Mouse (Mus musculus) left cerebral cortex, postnatal 10 days (tissue): Measurements from ENCODE around the gene Ptpre. TPM values are rescaled to one million over a fixed set of nuclear protein-coding genes. Genes with fewer than 3 reads are reported as not detected.

Source experiments
- DNase-seq, 2 experiments: peaks; one replicate each; pipeline ENCODE4 v3.0.0; 2021 to 2022; ENCODE audit warnings: low spot score in 2 of 2, mixed read lengths in 1 of 2; ENCODE audit errors: extremely low spot score in 1 of 2
- intact Hi-C: fragments of 180-260 bp; cut with DNase I; formaldehyde crosslinking; loops from one replicate; pipeline ENCODE4 v1.15.1; 2025
- total RNA-seq, 2 experiments: library from RNA; stranded (reverse); gene quantifications; 2 replicates each; pipeline ENCODE4 v1.2.3; 2021

The Ptpre gene
- total RNA-seq, 2 experiments from 2014 or later = 32.5 to 32.8 TPM

DNA sequence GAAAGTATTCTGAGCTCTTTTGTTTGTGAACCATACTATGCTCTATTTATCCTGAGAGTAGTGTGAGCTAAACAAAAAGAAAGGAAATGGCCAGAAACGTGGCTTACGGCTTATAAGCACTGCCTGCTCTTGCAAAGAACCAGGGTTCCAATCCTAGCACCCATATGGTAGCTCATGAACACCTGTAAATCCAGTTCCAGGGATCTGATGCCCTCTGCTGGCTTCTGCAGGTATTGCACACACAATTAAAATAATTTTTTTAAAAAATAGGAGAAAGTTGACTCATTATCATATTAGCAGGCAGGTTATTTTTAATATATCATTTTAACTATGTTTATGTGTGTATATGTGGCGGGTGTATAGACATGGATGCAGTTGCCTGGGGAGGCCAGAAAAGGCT, 87.6 kb downstream of the Ptpre start:
- intact Hi-C loops = loop anchor here (2.0 kb wide), 1 partner anchor 88 kb away; the partner anchor contains the start of gene Ptpre
- DNase-seq = no peak

DNA sequence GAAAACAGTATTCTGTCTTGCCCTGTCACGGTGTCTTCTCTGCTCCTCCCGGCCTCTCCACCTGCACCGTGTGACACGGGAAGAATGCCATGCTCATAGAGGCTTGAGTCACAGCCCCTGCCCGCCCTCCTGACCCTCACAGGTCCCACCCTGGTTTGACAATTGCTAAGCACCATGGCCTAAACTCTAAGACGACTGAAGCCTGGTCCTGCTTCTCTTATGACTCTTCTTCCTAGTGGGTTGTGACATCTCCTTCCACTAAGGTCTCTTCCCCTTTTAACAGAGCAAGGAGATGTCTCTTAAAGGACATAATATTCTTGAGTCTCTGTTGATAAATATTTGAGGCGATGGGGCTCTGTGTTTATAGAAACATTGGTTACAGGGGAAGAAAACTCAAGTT, 91.1 kb downstream of the Ptpre start:
- intact Hi-C loops = no loop called here
- DNase-seq = no peak

GRCm38 (mm10) chr7:135629019-135629418, 91.7 kb downstream of the Ptpre start:
- intact Hi-C loops = no loop called here
- DNase-seq = no peak

DNA sequence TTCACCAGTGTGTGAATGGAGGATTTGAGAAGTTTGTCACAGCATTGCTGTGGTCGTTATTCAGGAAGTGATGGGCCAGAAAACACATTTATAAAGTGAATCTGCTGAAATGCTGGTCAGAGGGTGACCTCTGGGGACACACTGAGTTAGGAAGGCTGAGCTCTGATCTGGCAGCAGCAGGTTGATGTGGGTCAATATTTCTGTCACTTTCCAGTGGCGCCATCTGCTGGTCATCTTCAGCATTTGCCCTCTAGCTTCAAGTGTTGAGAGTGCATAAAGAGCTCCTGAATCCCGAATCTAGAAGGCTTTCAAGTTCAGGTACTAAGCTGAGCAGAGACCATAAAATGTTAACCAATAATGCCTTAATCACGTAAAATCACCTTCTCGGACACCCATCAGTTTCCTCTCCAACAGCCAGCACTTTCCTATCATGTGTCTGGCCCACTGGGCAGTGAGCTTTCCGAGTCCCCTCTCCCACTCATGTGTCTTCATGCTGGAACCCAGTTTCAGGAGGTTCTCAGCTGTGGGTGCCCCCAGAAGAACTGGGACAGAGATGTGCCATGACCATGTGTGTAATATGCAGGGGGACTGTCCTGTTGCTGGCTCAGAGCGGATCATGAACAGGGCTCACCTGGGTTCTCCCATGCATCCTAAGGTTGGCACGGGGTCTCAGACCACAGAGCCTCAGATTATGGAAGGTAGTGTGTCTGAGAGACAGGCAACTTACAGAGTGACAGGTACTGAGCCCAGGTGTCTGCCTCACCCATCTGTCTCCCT, 94.7 kb downstream of the Ptpre start:
- intact Hi-C loops = no loop called here
- peak; percentile 69 to 72 for DNase-seq

DNA sequence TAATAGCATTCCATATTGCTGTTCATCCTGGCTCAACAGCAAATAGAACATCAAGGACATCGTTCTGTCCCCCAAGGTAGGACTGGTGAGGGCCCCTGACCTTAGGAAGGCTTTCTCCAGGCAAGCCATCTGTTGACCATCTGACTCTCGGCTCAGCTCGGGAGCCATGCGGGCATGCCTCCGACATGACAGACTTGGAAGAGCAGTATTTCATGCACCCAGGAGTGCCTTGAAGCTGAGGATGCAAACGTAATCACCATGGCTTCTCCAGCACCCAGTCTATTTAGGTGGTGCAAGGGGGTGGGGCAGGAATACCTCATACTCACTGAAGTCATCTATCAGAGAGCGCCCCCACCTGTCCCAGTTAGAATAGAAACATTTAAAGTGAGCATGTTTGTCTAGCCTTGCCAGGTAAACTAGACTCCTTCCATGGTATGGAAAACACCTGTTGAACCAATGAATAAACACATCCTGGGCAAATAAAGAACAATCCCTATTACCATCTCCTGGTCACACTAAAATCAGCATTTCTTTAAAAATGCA, 95.5 kb downstream of the Ptpre start:
- intact Hi-C loops = no loop called here

GRCm38 (mm10) chr7:135634851-135635624, 97.8 kb downstream of the Ptpre start:
- intact Hi-C loops = no loop called here
- DNase-seq = no peak

More for the DNA sequence above, 95.5 kb downstream of the Ptpre start:
- no peak for DNase-seq

DNA sequence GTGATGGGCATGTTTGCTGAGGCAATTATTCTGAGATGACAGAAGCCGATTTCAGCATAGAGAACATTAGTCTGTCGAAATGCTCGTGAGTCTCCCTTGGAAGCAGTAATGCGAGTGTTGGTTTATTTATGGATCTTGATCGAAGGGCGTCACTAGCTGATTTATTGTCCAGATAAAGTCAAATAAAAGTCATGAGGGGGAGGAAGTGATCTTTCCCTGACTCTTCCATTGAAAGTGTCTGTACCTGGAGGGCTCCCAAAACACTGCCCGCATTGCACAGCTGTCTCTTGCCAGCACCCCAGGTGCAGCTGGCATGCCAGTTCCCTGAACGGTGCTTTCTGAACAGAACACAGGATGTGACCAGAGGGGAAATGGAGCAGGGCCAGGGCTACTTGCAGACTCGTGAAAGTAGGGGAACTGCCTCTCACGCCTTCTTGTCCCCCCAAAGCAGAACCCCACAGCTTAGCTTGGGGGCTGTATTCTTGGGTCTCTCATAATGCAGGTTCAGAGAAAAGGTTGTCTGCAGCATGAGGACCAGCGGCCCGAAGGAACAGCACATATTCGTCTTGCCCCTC, 100.2 kb downstream of the Ptpre start:
- no peak for DNase-seq
- intact Hi-C loops = no loop called here

DNA sequence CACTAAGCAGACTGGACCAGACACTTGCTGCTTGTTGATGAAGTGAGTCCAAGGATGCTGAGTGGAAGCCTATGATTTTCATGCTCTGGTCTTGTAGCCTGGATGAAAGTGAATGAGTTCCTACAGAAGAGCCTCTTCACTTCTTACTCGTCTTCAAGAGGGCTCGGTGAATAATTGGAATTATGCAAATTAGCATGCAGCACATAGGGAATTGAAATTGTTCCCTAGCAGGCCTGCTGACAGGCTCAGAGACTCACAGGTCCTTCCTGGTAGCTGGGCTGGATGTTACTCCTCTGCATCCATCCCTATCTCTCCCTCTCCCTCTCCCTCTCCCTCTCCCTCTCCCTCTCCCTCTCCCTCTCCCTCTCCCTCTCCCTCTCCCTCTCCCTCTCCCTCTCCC, 102.1 kb downstream of the Ptpre start:
- intact Hi-C loops = no loop called here
- DNase-seq = no peak

GRCm38 (mm10) chr7:135641698-135642507, 104.6 kb downstream of the Ptpre start:
- intact Hi-C loops = no loop called here
- DNase-seq = peak; percentile 66 to 77

DNA sequence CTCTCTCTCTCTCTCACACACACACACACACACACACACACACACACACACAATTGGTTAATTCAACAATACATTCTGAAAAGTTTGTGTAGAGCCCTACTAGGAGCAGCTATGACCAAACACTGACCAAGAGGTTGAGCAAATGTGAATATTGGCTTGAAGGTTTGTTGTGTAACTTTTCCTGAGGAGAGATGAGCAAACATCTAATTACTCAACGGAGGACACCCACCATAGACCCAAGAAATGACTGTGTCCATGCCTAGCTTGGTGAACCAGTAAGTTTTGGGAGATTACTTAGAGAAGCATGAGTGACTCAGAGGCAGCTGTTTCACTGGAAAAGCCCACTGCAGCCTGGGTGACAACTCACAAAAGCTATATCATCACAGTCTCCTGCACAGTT, 107.2 kb downstream of the Ptpre start:
- no peak for DNase-seq
- intact Hi-C loops = no loop called here

GRCm38 (mm10) chr7:135646976-135647375, 109.7 kb downstream of the Ptpre start:
- DNase-seq = no peak
- intact Hi-C loops = no loop called here

- DNase-seq = no peak
- intact Hi-C loops = no loop called here
Observed at GRCm38 (mm10) chr7:135648821-135649220, 111.5 kb downstream of the Ptpre start.

- DNase-seq = no peak
- intact Hi-C loops = no loop called here
Observed at GRCm38 (mm10) chr7:135649306-135649705, 112.0 kb downstream of the Ptpre start.

DNA sequence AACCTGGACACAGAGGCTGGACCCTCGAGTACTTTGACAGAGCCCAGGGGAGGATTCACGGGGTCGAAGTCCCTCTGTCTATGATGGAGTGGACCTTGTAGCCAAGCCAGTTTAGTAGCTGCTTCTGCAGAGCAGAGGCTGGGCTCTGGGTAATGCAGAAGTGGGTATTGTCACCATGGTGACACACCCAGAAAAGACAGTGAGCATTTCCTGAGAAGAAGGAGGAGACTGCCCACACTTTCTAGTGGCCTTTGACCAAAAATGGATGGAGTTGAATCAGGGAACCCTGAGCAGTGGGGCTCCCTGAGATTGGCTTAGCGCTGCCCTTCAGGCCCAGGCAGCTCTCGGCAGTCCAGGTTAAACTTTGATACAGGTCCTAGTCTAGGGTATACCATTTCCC, 112.8 kb downstream of the Ptpre start:
- intact Hi-C loops = no loop called here
- no peak for DNase-seq

- no peak for DNase-seq
- intact Hi-C loops = no loop called here
Observed at GRCm38 (mm10) chr7:135651831-135652511, 114.7 kb downstream of the Ptpre start.

GRCm38 (mm10) chr7:135652781-135653180, 115.5 kb downstream of the Ptpre start:
- no peak for DNase-seq
- intact Hi-C loops = no loop called here

GRCm38 (mm10) chr7:135653601-135654000, 116.3 kb downstream of the Ptpre start:
- DNase-seq = no peak
- intact Hi-C loops = no loop called here

DNA sequence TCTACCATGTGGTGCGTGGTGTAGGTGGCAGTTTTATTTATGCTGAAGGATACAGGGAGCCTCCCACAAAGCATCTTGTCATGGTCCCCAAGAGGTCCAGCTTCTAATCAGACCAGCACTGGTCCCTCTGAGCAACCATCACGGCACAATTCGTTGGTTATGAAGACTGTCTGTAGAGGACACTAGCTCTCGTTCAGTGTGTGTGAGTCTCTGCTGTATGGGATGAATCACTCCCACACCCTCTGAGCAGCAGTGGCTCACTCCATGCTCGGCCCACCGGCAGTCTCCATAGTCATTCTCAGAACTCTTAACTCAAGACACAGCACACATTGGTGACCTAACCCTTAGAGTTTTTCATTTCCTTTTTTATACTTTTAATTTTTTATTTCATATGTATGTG, 117.0 kb downstream of the Ptpre start:
- intact Hi-C loops = no loop called here
- no peak for DNase-seq
